Mouse (Mus musculus): Measurements from ENCODE around the gene Sgf29.

GRCm38 (mm10) chr7:126704121-126704980, 55.2 kb downstream of the Sgf29 start:
- TF ChIP-seq CTCF (IDR thresholded peaks at IDR 0.05; ENCODE audit: low read depth) = no peak; the same call in 1 of the 2 replicates
- TF ChIP-seq EP300 (optimal IDR thresholded peaks at IDR 0.05) = no peak

Data from stomach, postnatal 0 days (tissue).